Mouse (Mus musculus) C2C12 (cell line): Measurements from ENCODE around the gene Elp5.

Experiments
- CEBPB ChIP-seq: IDR thresholded peaks from one replicate; pipeline ENCODE4 v1.6.1; 2011; ENCODE audit warnings: low read depth, mild to moderate bottlenecking, control low read depth, moderate library complexity
- CTCF ChIP-seq: IDR thresholded peaks from one replicate; pipeline ENCODE4 v1.5.1; 2011; ENCODE audit not compliant: control insufficient read depth, insufficient read depth, insufficient read length
- USF1 ChIP-seq: IDR thresholded peaks from one replicate; pipeline ENCODE4 v1.6.1; 2011; ENCODE audit warnings: low read depth, mild to moderate bottlenecking, control low read depth, moderate library complexity

DNA sequence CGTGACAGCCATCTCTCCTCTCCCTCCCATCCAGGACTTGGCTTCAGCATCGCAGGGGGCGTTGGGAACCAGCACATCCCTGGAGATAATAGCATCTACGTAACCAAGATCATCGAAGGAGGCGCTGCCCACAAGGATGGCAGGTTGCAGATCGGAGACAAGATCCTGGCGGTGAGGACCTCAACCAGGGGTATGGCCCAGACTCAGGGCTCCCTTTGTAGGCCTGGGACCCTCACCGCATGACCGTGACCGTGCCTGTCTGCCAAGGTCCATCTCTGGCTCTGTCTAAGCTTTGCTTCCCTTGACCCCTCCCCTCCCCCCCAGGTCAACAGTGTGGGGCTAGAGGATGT lies 49.0 kb upstream of the Elp5 start:
- TF ChIP-seq CEBPB (no peak), USF1 (no peak), CTCF (no peak)
